Mouse (Mus musculus) kidney, postnatal 4 days (tissue): ENCODE data around the gene Bcor.

Source experiments
- DNase-seq, 2 experiments: peaks; one replicate each; pipeline ENCODE4 v3.0.0; 2021; ENCODE audit warnings: mixed read lengths in 2 of 2

Gene Bcor

GRCm38 (mm10) chrX:12159981-12160656 lies at the start of gene Bcor:
Bcor (minus strand) TSS chrX:12160355.
- DNase-seq: peak; percentile 74 to 85

- no peak for DNase-seq
Observed at GRCm38 (mm10) chrX:12202951-12203350, 42.8 kb upstream of the Bcor start.

- no peak for DNase-seq
Observed at GRCm38 (mm10) chrX:12201111-12201510, 41.0 kb upstream of the Bcor start.

GRCm38 (mm10) chrX:12195234-12195919 lies 35.2 kb upstream of the Bcor start:
- peak in 1 of 2 experiments; percentile 2 for DNase-seq

GRCm38 (mm10) chrX:12192343-12192742 lies 32.2 kb upstream of the Bcor start:
- no peak for DNase-seq

GRCm38 (mm10) chrX:12189511-12189910 lies 29.4 kb upstream of the Bcor start:
- no peak for DNase-seq

GRCm38 (mm10) chrX:12175198-12175960 lies 15.2 kb upstream of the Bcor start:
- peak; percentile 44 to 63 for DNase-seq

- DNase-seq: no peak
Observed at GRCm38 (mm10) chrX:12170128-12170527, 10.0 kb upstream of the Bcor start.

- DNase-seq: peak; percentile 28 to 35
Observed at GRCm38 (mm10) chrX:12164591-12165529, 4.7 kb upstream of the Bcor start.

GRCm38 (mm10) chrX:12159534-12159881 lies 647 bp downstream of the Bcor start:
- peak; percentile 50 to 66 for DNase-seq

GRCm38 (mm10) chrX:12158821-12159533 lies 1.2 kb downstream of the Bcor start:
- peak; percentile 34 to 49 for DNase-seq

- DNase-seq: peak; percentile 84 to 87
Observed at GRCm38 (mm10) chrX:12158244-12158820, 1.8 kb downstream of the Bcor start.

- DNase-seq: peak; percentile 69 to 78
Observed at GRCm38 (mm10) chrX:12157331-12157930, 2.7 kb downstream of the Bcor start.

GRCm38 (mm10) chrX:12155842-12156291 lies 4.3 kb downstream of the Bcor start:
- DNase-seq: peak; percentile 65 to 78

GRCm38 (mm10) chrX:12155068-12155840 lies 4.9 kb downstream of the Bcor start:
- no peak for DNase-seq

- peak; percentile 71 to 75 for DNase-seq
Observed at GRCm38 (mm10) chrX:12153141-12154095, 6.7 kb downstream of the Bcor start.

GRCm38 (mm10) chrX:12151996-12152904 lies 7.9 kb downstream of the Bcor start:
- DNase-seq: peak in 1 of 2 experiments; percentile 47
